ENCODE assay signal across 8 mouse cellular contexts in genomic region chr19:46328081-46329030, GRCm38 (mm10). TPM values are rescaled to one million over a fixed set of nuclear protein-coding genes. Genes with fewer than 3 reads are reported as not detected.
A peak's percentile ranks its signal among the peaks of the same experiment; 100 is the strongest.
DNase-seq lines count a peak whose midpoint lies in the region; ATAC-seq lines count a peak whose summit lies in the region.

Gene Fbxl15, plus strand, starts transcription at chr19:46328184.

- under 1% methylated on average over 80 of the region's 81 CpGs for WGBS in hindbrain, embryonic 15.5 days

- peak; percentile 88 for ATAC-seq in hindbrain, embryonic 15.5 days (ENCODE audit: low FRiP score, low read depth)

- peak within 1 kb of the TSS; percentile 97 for H3K27ac ChIP-seq in hindbrain, embryonic 15.5 days (replicated peaks)

- peaks cover 15% of the 10 kb centered on the region for H3K36me3 ChIP-seq in hindbrain, embryonic 15.5 days

- peak; percentile 98 for DNase-seq in R1 (ENCODE audit: low read depth, low spot score)
- peak; percentile 95 to 97 for DNase-seq in cerebellum, postnatal 25 days
- peak; percentile 95 to 97 for DNase-seq in frontal cortex, postnatal 36 days (ENCODE audit: low spot score in 2 of 2)
- peak; percentile 93 for DNase-seq in left cerebral cortex, adult 11 months (ENCODE audit: low spot score)
- peak; percentile 95 to 97 for DNase-seq in lung, postnatal 4 days
- DNase-seq in retina, postnatal 7 days (ENCODE audit: low read depth, low spot score), result peak; percentile 92
- peak; percentile 89 for DNase-seq in urinary bladder, adult 2 months (ENCODE audit: low spot score)

- H3K9me3 ChIP-seq in hindbrain, embryonic 15.5 days, result no peaks in the 10 kb centered on the region

- peaks cover 58% of the 10 kb centered on the region for H3K4me1 ChIP-seq in hindbrain, embryonic 15.5 days (replicated peaks)

- peak within 1 kb of the TSS; percentile 97 for H3K4me2 ChIP-seq in hindbrain, embryonic 15.5 days

- 0 out of 2 replicates have a peak, but pooled peaks cover 2% of the 10 kb centered on the region for H3K27me3 ChIP-seq in hindbrain, embryonic 15.5 days

- H3K9ac ChIP-seq in hindbrain, embryonic 15.5 days, result peak within 1 kb of the TSS; percentile 67

- H3K4me3 ChIP-seq in hindbrain, embryonic 15.5 days, result peak within 1 kb of the TSS; percentile 57

RNA-seq across cellular contexts. Expression of gene Fbxl15, which starts in this region (rescaled TPM):
- 47.1 and 51.8 TPM in 2 replicates for polyA plus RNA-seq in hindbrain, embryonic 15.5 days (2015; fragmentation: Nextera tagmentation; extraction: Ambion mirVana)
- 11.0 and 11.7 TPM in 2 replicates for polyA plus RNA-seq in urinary bladder, adult 2 months (2012; rRNA removed)

Comparison
In these comparisons a context has a peak if more than half of its experiments do, and no peak if none do; other contexts are left out.
1. Peak in every context shown above with its lines: DNase-seq, ATAC-seq, H3K4me3 ChIP-seq and H3K27ac ChIP-seq.